Mouse (Mus musculus) stomach, postnatal 0 days (tissue): ENCODE data around the gene Cep97. TPM values are rescaled to one million over a fixed set of nuclear protein-coding genes. Genes with fewer than 3 reads are reported as not detected.

Experiments
- ATAC-seq: fragments of 200-750 bp; cut with Nextera tagmentation; 2 replicates; pipeline ENCODE4 v1.8.0; 2017; ENCODE audit not compliant: low FRiP score, low TSS enrichment
- DNase-seq: peaks from one replicate; pipeline ENCODE4 v3.0.0-alpha.2; 2016; ENCODE audit warnings: low spot score
- H3K27ac ChIP-seq: fragments of 300-500 bp; sonication (generic); replicated peaks from 2 replicates; pipeline ENCODE4 v1.5.1; 2014; ENCODE audit warnings: mild to moderate bottlenecking, control low read depth
- H3K27me3 ChIP-seq: fragments of 300-500 bp; sonication (generic); 2 replicates; pipeline ENCODE4 v1.6.1; 2014; ENCODE audit warnings: low read length; ENCODE audit not compliant: control insufficient read depth, insufficient read depth
- H3K36me3 ChIP-seq: fragments of 300-500 bp; sonication (generic); 2 replicates; pipeline ENCODE4 v1.6.1; 2014; ENCODE audit warnings: low read length, mixed read lengths; ENCODE audit not compliant: control insufficient read depth, insufficient read depth
- H3K4me1 ChIP-seq: fragments of 300-500 bp; sonication (generic); replicated peaks from 2 replicates; pipeline ENCODE4 v1.6.1; 2014; ENCODE audit warnings: antibody characterized with exemption; ENCODE audit not compliant: control insufficient read depth, insufficient read depth
- H3K4me2 ChIP-seq: fragments of 300-500 bp; sonication (generic); replicated peaks from 2 replicates; pipeline ENCODE4 v1.6.1; 2014; ENCODE audit warnings: low read depth, mild to moderate bottlenecking, control low read depth, moderate library complexity
- H3K4me3 ChIP-seq: fragments of 300-500 bp; sonication (generic); 2 replicates; pipeline ENCODE4 v1.5.1; 2014; ENCODE audit warnings: low read depth, low read length, control low read depth
- H3K9ac ChIP-seq: fragments of 300-500 bp; sonication (generic); 2 replicates; pipeline ENCODE4 v1.6.1; 2014; ENCODE audit warnings: mild to moderate bottlenecking, low read length, control low read depth, mixed read lengths
- H3K9me3 ChIP-seq: fragments of 300-500 bp; sonication (generic); 2 replicates; pipeline ENCODE4 v1.6.1; 2016; ENCODE audit warnings: low read length; ENCODE audit not compliant: control insufficient read depth
- CTCF ChIP-seq: IDR thresholded peaks from 2 replicates; pipeline ENCODE4 v1.5.1; 2016; ENCODE audit warnings: antibody characterized with exemption, low read depth, mild to moderate bottlenecking, moderate library complexity
- EP300 ChIP-seq: optimal IDR thresholded peaks from 2 replicates; pipeline ENCODE3; 2016; ENCODE audit warnings: antibody characterized with exemption
- WGBS: fragments of 180-500 bp; shearing (Covaris S2); extraction: QIAGEN DNeasy Blood & Tissue Kit; methylation state at CpG from one replicate; pipeline ENCODE4 v1.1.7; 2014; 5-methylcytosine and 5-hydroxymethylcytosine counted together
- polyA plus RNA-seq: library from polyadenylated mRNA; unstranded; fragments of >200 nt; fragmentation: Nextera tagmentation; extraction: Ambion mirVana; gene quantifications from 2 replicates; pipeline ENCODE4 v1.2.1, GENCODE M21; 2015

Cep97 gene
- polyA plus RNA-seq, 1 experiment from 2014 or later, result 2.6 TPM

DNA sequence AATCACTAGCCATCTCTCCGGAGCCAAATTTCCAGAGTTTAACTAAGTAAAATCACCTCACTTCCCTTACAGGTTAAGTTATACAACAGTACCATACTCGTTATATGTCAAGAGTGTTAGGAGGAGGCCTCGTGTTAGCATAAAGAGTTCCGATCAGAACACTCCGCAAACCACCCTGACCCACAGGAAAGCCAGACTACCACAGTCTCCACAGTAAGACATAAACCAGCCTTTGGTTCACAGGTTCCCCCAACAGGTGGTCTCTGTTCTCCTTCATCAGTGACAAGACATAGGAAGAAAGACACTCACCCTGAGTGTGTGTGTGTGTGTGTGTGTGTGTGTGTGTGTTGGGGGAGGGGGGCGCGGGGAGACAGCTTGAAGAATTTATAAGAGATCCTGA, 43.3 kb downstream of the Cep97 start:
- H3K4me3 ChIP-seq, result no peak overlapping the region
- TF ChIP-seq CTCF (no peak), EP300 (no peak)
- no peaks in the 10 kb centered on the region for H3K27me3 ChIP-seq
- H3K27ac ChIP-seq, result no peak overlapping the region
- WGBS, result 93% methylated on average over 7 of the region's 7 CpGs
- no peaks in the 10 kb centered on the region for H3K9me3 ChIP-seq
- no peak overlapping the region for H3K4me2 ChIP-seq
- no peak overlapping the region for H3K9ac ChIP-seq
- DNase-seq (no peak), ATAC-seq (no peak)
- H3K4me1 ChIP-seq, result 0 out of 2 replicates have a peak, but pooled peaks cover 2% of the 10 kb centered on the region
- H3K36me3 ChIP-seq, result no peaks in the 10 kb centered on the region

- Histone ChIP-seq H3K4me3 (no peak overlapping the region), H3K36me3 (no peaks in the 10 kb centered on the region), H3K9ac (no peak overlapping the region), H3K27ac (no peak overlapping the region), H3K4me2 (no peak overlapping the region), H3K27me3 (no peaks in the 10 kb centered on the region), H3K9me3 (no peaks in the 10 kb centered on the region), H3K4me1 (0 out of 2 replicates have a peak, but pooled peaks cover 2% of the 10 kb centered on the region)
- ATAC-seq (no peak), DNase-seq (no peak)
- no peak for TF ChIP-seq EP300
- 84% methylated on average over 19 of the region's 19 CpGs for WGBS
Observed at GRCm38 (mm10) chr16:55890346-55891136, 44.1 kb downstream of the Cep97 start.

DNA sequence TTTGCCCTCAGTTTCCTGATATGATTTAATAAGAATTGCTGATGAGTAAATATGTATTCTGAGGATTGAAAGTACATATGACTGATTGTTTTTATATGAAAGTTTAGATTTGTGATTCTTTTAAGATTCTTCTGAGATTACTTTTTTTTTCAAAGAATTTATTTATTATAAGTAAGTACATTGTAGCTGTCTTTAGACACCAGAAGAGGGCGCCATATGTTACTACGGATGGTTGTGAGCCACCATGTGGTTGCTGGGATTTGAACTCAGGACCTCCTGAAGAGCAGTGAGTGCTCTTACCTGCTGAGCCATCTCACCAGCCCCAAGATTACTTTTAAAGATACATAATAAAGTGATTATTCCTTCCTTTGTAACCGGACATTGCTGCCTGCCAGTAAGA, 45.2 kb downstream of the Cep97 start:
- DNase-seq, result no peak
- Histone ChIP-seq H3K9ac (no peak overlapping the region), H3K4me2 (no peak overlapping the region), H3K9me3 (no peaks in the 10 kb centered on the region), H3K27me3 (no peaks in the 10 kb centered on the region), H3K36me3 (no peaks in the 10 kb centered on the region), H3K4me3 (no peak overlapping the region), H3K4me1 (no peaks in the 10 kb centered on the region), H3K27ac (no peak overlapping the region)
- ATAC-seq, result no peak
- WGBS, result 83% methylated on average over 3 of the region's 3 CpGs
- TF ChIP-seq CTCF (peak; percentile 33), EP300 (no peak)

DNA sequence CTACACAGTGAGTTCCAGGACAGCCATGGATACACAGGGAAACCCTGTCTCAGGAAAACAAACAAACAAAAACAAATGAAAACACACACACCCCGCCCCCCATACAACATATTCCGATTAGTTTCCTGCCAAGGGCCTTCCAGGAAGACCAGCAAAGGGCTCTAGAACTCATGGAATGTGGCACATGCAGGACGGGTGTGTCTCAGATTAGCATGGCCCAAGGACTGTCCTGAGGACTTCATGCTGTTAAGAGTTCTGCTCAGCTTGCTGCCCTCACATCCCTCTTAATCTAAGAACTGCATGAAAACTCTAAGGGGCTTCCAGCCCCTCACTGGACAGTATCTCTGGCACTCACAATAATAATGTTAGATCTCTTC, 46.1 kb downstream of the Cep97 start:
- H3K4me2 ChIP-seq, result no peak overlapping the region
- H3K4me1 ChIP-seq, result no peaks in the 10 kb centered on the region
- H3K27ac ChIP-seq, result no peak overlapping the region
- no peaks in the 10 kb centered on the region for H3K36me3 ChIP-seq
- DNase-seq (no peak), ATAC-seq (no peak)
- H3K4me3 ChIP-seq, result no peak overlapping the region
- 77% methylated on average over 3 of the region's 3 CpGs for WGBS
- no peaks in the 10 kb centered on the region for H3K27me3 ChIP-seq
- no peak overlapping the region for H3K9ac ChIP-seq
- TF ChIP-seq CTCF (no peak), EP300 (no peak)
- no peaks in the 10 kb centered on the region for H3K9me3 ChIP-seq

- Histone ChIP-seq H3K4me2 (no peak overlapping the region), H3K27me3 (no peaks in the 10 kb centered on the region), H3K9ac (no peak overlapping the region), H3K36me3 (no peaks in the 10 kb centered on the region), H3K27ac (no peak overlapping the region), H3K9me3 (no peaks in the 10 kb centered on the region), H3K4me1 (no peaks in the 10 kb centered on the region), H3K4me3 (no peak overlapping the region)
- WGBS, result 69% methylated on average over 7 of the region's 7 CpGs
- DNase-seq (no peak), ATAC-seq (no peak)
- TF ChIP-seq EP300, result no peak
- TF ChIP-seq CTCF, result peak; percentile 66
Observed at GRCm38 (mm10) chr16:55887814-55888583, 46.7 kb downstream of the Cep97 start.

DNA sequence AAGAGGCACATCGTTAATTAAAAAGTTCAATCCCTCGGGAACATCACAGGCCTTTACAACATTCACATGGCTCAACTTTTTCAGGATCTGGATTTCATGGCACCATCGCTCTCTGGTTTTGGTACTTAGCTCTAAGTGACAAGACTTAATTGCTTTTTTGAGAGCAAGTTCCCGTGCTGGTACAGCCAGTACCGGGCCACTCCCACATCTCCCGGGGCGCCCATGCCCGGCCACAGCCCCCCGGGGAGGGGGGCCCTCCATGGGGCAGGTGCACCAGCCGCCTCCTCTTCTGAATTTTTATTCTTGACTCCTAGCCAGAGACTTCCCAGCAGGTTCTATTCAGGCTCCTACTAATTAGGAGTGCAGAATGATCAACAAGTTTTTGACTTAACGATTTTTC, 50.4 kb downstream of the Cep97 start:
- TF ChIP-seq CTCF (no peak), EP300 (no peak)

More for the DNA sequence above, 50.4 kb downstream of the Cep97 start:
- Histone ChIP-seq H3K9me3 (no peaks in the 10 kb centered on the region), H3K9ac (no peak overlapping the region), H3K27ac (no peak overlapping the region), H3K4me2 (no peak overlapping the region), H3K4me1 (no peaks in the 10 kb centered on the region), H3K27me3 (no peaks in the 10 kb centered on the region), H3K36me3 (no peaks in the 10 kb centered on the region), H3K4me3 (no peak overlapping the region)
- DNase-seq (no peak), ATAC-seq (no peak)
- 76% methylated on average over 11 of the region's 11 CpGs for WGBS
